Mouse (Mus musculus) megakaryocyte, embryonic 14.5 days (primary cell): Measurements from ENCODE around the gene Sost.

Source experiments
- FLI1 ChIP-seq: IDR thresholded peaks from 2 replicates; pipeline ENCODE4 v1.6.1; 2012; ENCODE audit warnings: low read length, inconsistent platforms, mixed read lengths
- GATA1 ChIP-seq: IDR thresholded peaks from 3 replicates; pipeline ENCODE4 v1.6.1; 2012; ENCODE audit warnings: mixed read lengths, low read length, inconsistent platforms, borderline replicate concordance

- TF ChIP-seq FLI1 (no peak), GATA1 (no peak)
These were observed 48.7 kb upstream of the Sost start for GRCm38 (mm10) chr11:102015472-102015871.
